Mouse (Mus musculus) lung, postnatal 36 days (tissue): ENCODE results near the gene Atxn1.

Source experiments
- DNase-seq: peaks from one replicate; pipeline ENCODE4 v3.0.0; 2022; ENCODE audit warnings: mixed read lengths

The Atxn1 gene

GRCm38 (mm10) chr13:45764354-45764753 lies 200.5 kb downstream of the Atxn1 start:
- DNase-seq = no peak

- peak; percentile 26 for DNase-seq
These were observed 202.5 kb downstream of the Atxn1 start for GRCm38 (mm10) chr13:45762278-45762677.

- no peak for DNase-seq
These were observed 210.3 kb downstream of the Atxn1 start for GRCm38 (mm10) chr13:45754483-45754882.

- no peak for DNase-seq
These were observed 212.3 kb downstream of the Atxn1 start for GRCm38 (mm10) chr13:45752498-45752897.

GRCm38 (mm10) chr13:45751231-45751630 lies 213.6 kb downstream of the Atxn1 start:
- DNase-seq = no peak

GRCm38 (mm10) chr13:45750627-45751026 lies 214.2 kb downstream of the Atxn1 start:
- DNase-seq = no peak

- DNase-seq = no peak
These were observed 214.9 kb downstream of the Atxn1 start for GRCm38 (mm10) chr13:45749937-45750336.

GRCm38 (mm10) chr13:45749222-45749621 lies 215.6 kb downstream of the Atxn1 start:
- DNase-seq = no peak

GRCm38 (mm10) chr13:45748691-45749090 lies 216.1 kb downstream of the Atxn1 start:
- DNase-seq = no peak

GRCm38 (mm10) chr13:45745851-45746773 lies 218.7 kb downstream of the Atxn1 start:
- peak; percentile 27 for DNase-seq

- DNase-seq = no peak
These were observed 219.9 kb downstream of the Atxn1 start for GRCm38 (mm10) chr13:45744803-45745432.

GRCm38 (mm10) chr13:45743848-45744247 lies 221.0 kb downstream of the Atxn1 start:
- no peak for DNase-seq

- DNase-seq = no peak
These were observed 224.4 kb downstream of the Atxn1 start for GRCm38 (mm10) chr13:45740369-45740768.

GRCm38 (mm10) chr13:45736241-45736640 lies 228.6 kb downstream of the Atxn1 start:
- no peak for DNase-seq

GRCm38 (mm10) chr13:45735802-45736201 lies 229.0 kb downstream of the Atxn1 start:
- no peak for DNase-seq

- no peak for DNase-seq
These were observed 230.3 kb downstream of the Atxn1 start for GRCm38 (mm10) chr13:45734531-45734930.

- no peak for DNase-seq
These were observed 232.2 kb downstream of the Atxn1 start for GRCm38 (mm10) chr13:45732590-45732989.

- DNase-seq = peak; percentile 15
These were observed 237.9 kb downstream of the Atxn1 start for GRCm38 (mm10) chr13:45726917-45727316.

- DNase-seq = no peak
These were observed 238.6 kb downstream of the Atxn1 start for GRCm38 (mm10) chr13:45726181-45726580.

- DNase-seq = no peak
These were observed 240.1 kb downstream of the Atxn1 start for GRCm38 (mm10) chr13:45724507-45725259.

- DNase-seq = no peak
These were observed 241.9 kb downstream of the Atxn1 start for GRCm38 (mm10) chr13:45722885-45723284.

- peak; percentile 33 for DNase-seq
These were observed 243.2 kb downstream of the Atxn1 start for GRCm38 (mm10) chr13:45721621-45722020.

GRCm38 (mm10) chr13:45718850-45719249 lies 246.0 kb downstream of the Atxn1 start:
- peak; percentile 35 for DNase-seq
